Mouse (Mus musculus): ENCODE results near the gene Atp11a.
A peak's percentile ranks its signal among the peaks of the same experiment; 100 is the strongest.

Gene Atp11a

DNA sequence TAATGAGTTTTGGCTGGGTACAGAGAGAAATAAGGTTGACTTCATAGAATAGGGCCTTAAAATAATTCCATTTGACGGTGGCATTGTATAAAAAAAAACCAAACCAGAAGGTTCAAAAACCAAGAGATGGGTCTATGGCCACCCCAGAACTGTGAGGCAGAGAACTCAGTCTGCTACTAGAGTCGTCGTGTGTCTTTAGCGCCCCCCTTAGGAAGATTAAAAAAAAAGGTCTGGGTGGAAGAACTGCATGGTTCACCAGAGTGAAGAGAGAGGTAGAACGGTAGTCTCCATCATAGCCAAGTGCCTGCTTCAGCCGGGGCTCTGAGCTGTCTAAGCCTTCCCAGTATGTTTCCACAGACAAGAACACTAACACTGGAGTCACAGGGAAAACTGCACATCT lies 54.4 kb downstream of the Atp11a start:
- DNase-seq (ENCODE audit: inconsistent ontology term) = no peak

DNA sequence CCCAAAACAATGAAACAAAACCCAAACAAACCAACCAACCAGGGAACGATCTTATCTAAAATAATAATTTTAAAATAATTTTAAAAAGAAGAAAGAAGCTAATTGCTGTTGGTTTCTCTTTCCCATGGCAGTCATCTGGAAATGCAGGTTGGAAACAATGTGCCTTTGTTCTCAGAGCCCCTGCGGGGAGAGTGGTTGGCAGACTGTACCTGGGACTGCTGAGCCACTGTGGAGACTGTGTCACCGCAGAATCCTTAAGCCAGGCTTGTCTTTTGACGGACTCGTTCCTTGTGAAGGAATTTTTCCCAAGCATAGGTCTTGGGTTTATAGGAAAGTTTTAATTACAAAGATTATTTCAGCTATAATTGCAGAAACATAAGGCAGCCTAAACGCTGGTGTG lies 59.6 kb downstream of the Atp11a start:
- peak; percentile 26 for DNase-seq (ENCODE audit: inconsistent ontology term)

DNA sequence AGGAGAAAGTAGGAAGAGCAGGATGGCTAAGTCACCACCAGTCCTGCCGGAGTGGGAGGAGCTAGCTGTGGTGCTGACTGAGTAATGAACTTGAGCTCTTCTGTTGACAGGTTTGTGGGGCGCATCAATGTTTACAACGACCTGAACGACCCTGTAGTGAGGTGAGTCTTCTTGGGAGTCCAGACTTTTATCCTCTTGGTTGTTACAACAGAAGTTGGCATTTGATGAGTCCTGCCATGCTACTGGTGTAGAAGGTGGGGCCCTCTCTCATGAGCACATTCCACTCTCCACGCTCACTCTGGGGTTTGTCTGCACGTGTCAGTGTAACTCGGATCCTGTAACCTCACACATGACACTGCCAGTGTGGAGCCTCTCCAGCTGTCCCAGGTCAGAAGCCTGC lies 66.1 kb downstream of the Atp11a start:
- no peak for DNase-seq (ENCODE audit: inconsistent ontology term)

DNA sequence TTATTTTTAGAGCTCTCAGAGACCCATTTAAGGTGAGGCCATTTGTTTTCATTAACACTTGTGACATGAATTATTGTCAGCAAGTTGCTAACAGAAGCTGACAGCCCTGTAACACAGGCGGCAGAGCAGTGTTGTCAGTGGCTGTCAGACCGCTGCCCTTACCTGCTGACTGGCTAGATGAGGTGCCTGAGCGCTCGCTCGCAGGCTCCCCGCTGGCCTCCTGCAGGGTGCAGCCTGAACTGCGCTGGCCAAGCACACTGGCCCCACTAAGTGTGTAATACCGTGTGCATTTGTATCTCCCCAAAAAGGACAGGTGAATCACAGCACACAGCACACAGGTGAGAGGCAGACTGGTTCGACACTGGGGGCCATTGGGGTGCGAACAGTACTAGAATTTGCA lies 67.7 kb downstream of the Atp11a start:
- DNase-seq (ENCODE audit: inconsistent ontology term) = no peak

DNA sequence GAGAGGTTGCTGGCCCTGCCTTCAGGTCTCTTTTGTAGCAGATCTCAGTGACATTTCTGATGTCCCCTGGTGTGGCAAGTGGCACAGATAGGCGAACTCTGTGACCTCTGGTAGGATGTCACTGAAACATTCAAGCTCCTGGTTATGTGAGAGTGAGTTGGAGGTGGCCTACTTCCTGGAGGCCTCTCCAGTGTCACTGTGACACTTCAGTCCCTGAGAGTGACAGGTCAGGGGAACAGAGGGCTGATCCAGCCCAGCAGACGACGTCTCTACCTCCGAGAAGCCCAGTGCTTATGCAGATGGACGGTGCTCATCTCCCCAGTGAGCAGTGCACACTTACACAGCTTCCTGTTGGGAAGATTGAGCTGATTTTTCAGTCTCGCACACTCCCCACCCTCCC lies 68.4 kb downstream of the Atp11a start:
- no peak for DNase-seq (ENCODE audit: inconsistent ontology term)

DNA sequence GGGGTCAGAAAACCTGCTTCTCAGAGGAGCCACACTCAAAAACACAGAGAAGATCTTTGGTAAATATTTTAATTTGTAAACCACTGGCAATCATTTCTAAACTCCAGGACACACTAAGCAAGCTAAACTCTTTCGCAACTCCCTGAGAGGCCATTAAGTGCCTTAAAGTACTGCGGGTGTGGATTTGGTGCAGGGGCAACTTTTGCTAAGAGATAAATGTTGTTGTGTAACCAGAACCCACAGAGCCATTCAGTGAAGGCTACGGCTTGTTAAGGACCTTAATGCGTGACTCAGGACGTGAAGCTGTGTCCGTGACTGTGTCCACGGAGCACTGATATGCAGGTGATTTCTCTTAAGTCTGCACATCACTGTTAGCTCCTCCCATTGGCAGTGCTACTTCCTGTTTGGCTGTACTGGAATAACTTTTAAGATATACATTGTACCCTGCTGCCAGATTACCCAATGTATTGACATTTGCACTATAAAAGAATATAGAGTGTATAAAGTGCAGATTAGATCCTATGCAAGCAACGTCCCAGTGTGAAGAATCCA lies 68.9 kb downstream of the Atp11a start:
- DNase-seq (ENCODE audit: inconsistent ontology term) = no peak

DNA sequence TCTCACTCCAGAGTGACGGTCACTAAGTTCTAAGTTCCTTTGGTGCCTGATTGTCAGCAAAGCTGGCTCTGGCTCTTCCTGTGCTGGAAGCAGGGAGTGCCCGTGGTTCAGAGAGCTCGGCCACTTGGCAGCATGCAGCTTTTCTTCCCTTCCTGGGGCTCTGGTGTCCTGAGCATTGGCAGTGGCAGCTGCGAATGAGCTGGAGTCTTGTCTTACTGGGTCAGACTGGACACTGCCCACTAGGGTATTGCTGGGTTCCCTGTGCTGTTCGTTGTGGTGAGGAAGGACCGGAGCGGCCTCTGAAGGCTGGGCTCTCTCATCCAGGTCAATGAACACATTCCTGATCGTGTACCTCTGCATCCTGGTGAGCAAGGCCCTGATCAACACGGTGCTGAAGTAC lies 70.3 kb downstream of the Atp11a start:
- no peak for DNase-seq (ENCODE audit: inconsistent ontology term)

DNA sequence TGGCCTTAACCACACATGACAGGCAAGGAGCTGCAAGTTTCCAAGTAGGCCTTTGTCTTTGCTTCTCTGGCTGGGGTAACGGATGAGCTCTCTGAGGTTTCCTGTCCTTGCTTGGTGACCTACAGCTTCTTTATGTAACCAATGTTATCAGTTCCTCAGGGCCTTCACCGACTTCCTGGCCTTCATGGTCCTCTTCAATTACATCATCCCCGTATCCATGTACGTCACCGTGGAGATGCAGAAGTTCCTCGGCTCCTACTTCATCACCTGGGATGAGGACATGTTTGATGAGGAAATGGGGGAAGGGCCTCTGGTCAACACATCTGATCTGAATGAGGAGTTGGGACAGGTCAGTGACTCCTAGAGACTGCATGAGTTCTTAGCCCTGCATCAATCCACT lies 71.5 kb downstream of the Atp11a start:
- no peak for DNase-seq (ENCODE audit: inconsistent ontology term)

DNA sequence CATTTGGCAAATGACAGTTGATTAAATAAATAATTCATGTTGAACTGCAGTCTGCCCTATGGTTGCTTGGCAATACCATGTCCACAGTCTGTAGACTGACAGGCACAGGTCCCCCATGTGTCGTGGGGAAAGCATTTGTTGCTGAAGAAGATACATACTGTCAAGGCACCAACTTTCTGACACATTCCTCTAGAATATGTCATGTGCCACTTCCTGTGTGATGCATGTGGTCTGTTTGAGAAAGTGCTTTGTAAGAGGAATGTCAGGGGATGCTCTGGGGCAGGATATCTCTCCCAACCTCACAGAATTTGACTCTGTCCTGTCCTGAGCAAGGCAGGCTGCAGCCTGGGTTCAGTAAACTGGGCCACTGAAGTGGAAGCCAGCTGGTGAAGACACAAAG lies 72.6 kb downstream of the Atp11a start:
- peak; percentile 75 for DNase-seq (ENCODE audit: inconsistent ontology term)

DNA sequence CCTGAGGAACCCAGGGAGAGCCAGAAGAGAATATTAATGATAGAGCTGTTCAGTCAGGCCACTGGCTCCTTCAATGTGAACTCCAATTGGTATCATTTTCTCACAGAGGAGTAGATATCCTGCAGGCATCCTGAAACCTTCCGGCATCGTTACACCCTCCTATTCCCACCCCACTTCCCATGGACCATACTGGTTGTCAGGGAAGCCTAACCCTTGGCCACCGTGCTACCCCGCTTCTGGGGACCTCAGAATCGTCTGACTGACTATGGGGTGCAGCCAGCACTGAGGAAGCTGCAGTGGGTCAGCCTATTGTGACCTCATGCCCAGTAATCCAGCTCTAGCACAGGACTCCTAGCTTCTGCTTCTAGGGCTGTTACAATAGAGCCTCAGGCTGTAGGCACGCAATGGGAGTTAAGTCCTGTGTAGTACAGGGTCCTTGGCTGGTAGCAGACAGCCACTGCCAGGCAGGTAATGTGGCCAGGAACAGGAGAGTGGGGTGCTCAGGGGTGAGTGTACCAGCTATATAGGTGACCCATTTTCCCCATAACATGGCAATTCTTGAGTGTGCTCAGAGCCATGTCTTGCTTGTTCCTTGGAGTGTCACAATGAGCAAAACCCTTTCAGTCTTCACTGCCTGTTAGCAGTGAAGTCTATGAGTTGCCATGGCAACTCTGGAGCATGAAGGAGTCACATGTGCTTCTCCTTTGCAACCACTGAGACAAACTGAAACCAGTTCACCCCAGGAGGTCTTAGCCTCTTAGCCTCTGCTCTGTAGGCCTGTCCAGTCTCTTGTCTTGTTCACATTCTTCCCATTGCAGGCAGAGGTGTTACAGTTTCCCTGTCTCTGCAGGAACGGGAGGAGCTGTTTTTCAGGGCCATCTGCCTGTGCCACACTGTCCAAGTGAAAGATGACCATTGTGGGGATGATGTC lies 75.1 kb downstream of the Atp11a start:
- peak; percentile 35 for DNase-seq (ENCODE audit: inconsistent ontology term)

DNA sequence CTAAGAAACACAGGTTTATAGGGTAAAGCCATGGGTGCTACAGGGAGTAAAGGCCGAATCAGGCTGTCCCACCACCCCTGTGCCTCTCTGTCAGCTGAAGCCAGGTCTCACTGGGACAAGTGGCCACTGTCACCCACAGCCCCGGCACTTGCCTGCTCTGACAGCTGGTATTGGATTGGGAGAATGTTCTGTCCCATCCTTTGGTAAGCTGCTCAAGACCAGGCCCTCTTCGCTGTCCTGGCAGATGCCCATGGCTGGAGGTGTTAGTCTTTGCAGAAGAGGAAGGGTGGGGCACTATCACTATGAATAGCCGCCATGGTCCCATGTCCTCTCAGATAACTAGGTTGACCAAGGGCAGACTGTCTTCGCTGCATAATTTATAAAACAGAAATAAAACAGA lies 76.8 kb downstream of the Atp11a start:
- DNase-seq (ENCODE audit: inconsistent ontology term) = no peak

DNA sequence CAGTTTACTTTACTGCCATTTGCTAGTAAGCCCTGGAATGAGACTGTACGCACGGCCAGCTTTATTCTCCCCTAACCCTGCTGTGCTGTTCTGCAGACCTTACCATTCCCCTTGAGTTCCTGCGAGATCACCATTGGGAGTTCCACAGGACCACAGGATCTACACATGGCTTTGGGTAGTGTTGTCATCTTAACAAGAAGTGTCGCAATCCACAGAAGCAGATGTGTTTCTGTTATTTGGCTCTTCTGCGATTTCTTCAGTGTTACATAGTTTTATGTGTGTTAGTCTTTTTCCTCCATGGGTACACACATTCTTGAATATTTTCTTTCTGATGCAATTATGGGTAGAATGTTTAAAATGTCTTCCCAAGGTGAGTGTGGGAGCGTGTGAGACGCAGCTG lies 84.0 kb downstream of the Atp11a start:
- DNase-seq (ENCODE audit: inconsistent ontology term) = no peak

DNA sequence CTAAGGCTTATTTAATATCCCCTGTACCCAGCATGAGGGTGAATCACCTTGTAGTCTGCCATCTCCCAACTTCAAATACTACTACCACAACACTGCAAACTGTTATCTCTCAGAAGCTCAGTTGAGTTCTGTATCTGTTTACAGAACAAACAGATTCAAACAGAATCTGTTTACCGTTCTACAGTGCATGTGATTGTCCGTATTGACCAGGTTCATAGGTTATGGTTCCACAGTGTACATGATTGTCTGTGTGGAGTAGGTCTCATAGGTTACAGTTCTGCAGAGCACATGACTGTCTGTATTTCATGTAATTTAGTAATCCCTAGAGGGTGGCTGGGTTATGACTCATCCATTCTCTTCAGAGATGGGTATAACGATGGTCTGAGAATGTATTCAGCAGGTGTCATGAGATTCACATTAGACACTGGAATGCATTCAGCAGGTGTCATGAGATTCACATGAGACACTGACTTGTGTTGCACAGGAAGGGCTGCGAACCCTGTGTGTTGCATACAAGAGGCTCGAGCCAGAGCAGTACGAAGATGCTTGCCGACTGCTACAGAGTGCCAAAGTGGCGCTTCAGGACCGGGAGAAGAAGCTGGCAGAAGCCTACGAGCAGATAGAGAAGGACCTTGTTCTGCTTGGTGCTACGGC lies 85.7 kb downstream of the Atp11a start:
- DNase-seq (ENCODE audit: inconsistent ontology term) = no peak

DNA sequence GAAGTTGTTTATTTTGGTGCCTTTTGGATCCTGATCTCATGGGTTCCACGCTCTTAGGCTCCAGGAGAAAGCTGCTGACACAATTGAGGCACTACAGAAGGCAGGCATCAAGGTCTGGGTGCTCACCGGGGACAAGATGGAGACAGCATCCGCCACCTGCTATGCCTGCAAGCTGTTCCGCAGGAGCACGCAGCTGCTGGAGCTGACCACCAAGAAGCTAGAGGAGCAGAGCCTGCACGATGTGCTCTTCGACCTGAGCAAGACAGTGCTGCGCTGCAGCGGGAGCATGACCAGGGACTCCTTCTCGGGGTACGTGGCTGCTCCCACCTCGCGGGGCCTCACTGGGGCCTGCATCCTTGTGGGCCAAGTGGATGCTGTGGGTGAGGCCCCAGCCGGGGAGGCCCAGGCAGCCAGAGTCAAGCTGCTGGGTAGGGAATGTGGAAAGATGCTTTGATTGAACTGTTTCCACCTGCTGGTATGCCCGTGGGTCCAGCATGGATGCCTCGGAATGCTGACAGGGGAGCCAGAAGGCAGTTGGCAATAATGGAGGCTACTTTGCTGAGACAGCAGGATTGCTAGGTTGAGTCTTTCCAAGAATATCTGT lies 87.6 kb downstream of the Atp11a start:
- DNase-seq (ENCODE audit: inconsistent ontology term) = no peak

DNA sequence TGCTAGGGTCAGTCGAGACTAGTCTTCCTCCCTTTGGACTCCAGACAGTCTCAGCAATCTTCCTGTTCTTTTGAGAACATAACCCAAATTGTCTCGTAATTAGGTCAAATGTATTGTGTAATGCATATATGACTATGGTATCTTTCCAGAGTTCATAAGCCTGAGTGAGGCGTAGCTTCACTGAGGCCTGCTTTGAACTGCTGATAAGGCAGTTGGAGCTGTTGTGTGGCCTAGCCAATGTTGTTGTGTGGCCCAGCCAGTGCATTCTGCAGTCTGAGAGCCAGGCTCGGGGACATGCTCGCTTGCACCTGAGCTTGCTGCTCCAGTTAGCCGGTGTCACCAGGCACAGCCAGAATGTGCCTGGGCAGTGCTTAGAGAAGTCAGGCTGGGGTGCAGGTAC lies 89.6 kb downstream of the Atp11a start:
- DNase-seq (ENCODE audit: inconsistent ontology term) = no peak

DNA sequence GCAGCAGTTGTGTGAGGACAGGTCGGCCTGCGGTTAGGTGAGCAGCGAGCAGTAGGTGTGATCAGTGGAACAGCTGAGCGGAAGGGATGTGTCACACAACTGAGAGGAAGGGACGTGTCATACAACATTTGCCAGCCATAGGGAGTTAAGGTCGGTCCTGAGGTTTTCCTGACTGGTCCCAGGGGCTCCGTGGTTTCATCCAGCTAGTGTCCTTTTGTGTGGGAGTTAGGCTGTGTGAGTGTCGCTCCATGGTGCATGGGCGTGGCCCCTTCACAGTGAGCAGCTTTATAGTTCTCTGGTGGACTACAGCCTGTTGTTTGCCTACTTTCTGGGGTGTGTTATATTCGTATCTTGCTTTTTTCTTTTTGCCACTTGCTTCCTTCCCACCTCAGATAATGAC lies 94.4 kb downstream of the Atp11a start:
- no peak for DNase-seq (ENCODE audit: inconsistent ontology term)

DNA sequence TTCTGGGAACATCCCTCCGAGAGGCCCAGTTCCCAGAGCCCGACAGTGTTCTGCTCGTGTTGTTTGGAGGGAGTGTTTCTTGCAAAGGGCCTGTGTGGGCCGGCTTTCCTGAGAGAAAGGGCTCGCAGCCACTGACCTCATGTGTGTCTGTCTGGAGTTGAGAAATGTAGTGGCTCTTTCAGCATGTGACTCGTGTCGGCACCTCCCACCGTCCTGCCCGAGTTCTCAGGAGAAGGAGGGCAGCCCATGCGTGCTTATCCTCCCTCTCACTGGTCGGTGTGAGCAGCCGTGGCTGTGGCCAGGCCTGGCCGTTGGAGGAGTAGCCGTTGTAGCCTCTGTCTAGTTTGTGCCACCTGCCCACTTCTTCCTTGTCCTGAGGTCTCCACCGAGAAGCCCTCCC lies 99.2 kb downstream of the Atp11a start:
- no peak for DNase-seq (ENCODE audit: inconsistent ontology term)

DNA sequence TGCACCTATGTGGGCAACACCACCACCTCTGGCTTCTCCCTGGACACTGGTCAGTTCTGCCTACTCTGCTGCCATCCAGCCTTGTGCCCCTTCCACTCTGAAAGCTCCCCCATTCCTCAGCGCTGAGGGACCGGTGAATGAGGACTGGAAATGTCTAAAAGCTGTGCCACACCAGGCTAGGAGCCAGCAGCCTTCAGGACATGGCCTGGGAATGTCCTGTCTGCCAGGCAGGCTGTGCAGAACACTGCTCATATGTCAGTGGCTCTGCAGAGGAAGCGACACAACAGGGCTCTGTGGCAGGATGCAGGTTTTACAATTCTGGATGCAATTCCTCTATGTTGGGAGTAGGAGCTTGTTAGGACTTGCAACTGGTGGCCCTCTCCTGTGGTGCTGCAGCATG lies 106.2 kb downstream of the Atp11a start:
- DNase-seq (ENCODE audit: inconsistent ontology term) = no peak

DNA sequence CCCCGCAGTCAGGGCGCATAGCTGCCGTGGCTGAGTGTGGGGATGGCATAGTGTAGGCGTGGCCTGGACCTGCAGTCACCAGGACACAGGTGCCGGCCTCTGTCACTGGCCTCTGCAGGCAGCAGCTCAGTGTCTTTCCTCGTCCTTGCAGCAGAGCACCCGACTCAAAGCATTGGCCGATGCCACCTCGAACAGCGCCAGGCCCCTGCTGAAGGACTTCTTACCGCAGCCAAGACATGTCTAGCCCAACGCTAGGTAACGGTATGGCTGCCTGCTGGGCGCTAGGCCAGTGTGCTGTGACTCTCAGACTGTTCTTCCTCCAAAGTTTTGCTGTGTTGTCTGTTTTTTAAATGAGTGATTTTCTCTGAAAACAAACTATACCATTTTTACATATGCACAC lies 106.8 kb downstream of the Atp11a start:
- DNase-seq (ENCODE audit: inconsistent ontology term) = no peak

DNA sequence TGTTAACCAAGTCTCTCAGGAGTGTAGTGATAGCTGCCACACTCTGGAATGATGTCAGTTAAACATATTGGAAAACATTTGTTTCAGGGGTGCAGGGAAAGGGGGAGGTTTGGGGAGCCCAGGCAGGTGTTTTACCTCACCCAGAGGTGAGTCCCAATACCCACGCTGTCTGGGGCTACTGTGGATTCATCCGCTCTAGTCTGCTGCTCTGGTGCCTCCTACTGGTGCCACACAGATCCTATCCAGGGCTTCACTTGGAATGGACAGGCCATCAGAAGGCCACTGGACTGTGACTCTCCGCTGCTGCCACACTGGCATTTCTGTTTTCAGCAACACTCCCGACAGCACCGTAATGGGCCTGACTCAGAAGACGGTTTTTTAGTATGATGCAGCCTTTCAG lies 109.0 kb downstream of the Atp11a start:
- DNase-seq (ENCODE audit: inconsistent ontology term) = no peak

DNA sequence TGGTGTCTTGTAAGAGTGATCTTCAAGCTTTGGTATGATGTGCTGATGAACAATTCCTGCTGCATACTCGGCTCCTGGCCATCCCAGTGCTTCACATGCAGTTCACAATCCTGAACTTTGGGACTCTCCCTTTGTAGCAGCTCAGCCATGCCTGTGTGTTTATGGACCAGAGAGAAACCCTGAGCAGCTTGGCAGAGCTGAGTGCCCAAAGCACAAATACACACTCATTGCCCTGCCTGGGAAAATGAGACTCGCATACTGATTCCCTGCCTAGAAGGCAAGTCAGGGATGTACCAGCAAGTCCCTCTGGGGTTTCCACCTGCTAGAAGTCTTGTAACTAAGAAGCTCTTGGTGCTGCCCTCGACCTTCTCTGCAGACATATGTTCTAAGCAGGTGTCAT lies 112.8 kb downstream of the Atp11a start:
- no peak for DNase-seq (ENCODE audit: inconsistent ontology term)

DNA sequence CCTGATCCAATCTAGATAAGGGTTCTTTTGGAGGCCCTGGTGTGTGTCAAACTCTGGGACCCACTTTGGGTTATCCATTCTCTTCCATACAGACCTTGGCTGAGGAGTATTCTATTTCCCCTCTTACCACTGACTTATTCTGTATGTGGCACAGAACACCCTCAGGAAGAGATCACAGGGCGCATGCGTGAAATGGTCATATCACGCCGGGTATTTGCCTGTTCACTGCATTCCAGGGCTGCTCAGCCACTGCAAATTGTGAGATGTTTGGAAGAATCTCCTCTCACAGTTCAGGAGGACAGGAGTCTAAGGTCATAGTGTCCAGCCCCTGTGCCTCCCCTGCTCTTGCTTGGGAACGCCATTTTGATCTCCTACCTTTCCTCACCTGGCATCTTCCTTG lies 113.8 kb downstream of the Atp11a start:
- DNase-seq (ENCODE audit: inconsistent ontology term) = no peak

DNA sequence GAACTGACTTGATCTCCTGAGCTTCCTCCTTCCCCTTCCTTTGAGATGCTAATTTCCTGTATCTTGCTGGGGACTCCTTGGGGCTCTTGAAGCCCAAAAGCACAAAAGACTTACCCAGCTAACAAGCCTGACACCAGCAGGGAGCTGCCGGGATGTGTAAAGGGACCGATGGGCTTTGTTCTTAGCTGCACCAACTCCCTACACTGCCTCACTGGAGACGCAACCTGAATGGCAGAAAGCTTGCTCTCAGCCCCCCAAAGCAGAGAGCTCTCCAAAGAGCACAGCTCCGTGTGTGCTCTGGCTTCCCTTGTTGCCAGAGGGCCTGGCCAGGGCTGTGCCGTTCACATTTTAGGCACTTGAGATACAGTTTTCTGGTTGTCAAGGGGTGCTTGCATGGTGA lies 114.6 kb downstream of the Atp11a start:
- no peak for DNase-seq (ENCODE audit: inconsistent ontology term)

All from Muller cell, postnatal 12 days (primary cell).